Mouse (Mus musculus) thymus, postnatal 4 days (tissue): ENCODE data around the gene Trp53i13.
"Not testable (repeated sequence)": the region's sequence is repeated elsewhere in the genome, so short reads cannot be mapped to it uniquely, and the experiment has no call there.

Experiments
- DNase-seq: peaks from one replicate; pipeline ENCODE4 v3.0.0; 2021

Trp53i13 gene

GRCm38 (mm10) chr11:77515637-77516552 lies at the start of gene Trp53i13:
Gene Trp53i13 (minus strand): TSS chr11:77515980.
- peak; percentile 72 for DNase-seq

GRCm38 (mm10) chr11:77545261-77545660 lies 29.5 kb upstream of the Trp53i13 start:
- DNase-seq = no peak

- no peak for DNase-seq
These were observed 16.5 kb upstream of the Trp53i13 start for GRCm38 (mm10) chr11:77532202-77532846.

GRCm38 (mm10) chr11:77530862-77531261 lies 15.1 kb upstream of the Trp53i13 start:
- DNase-seq = no peak

- DNase-seq = no peak
These were observed 13.9 kb upstream of the Trp53i13 start for GRCm38 (mm10) chr11:77529644-77530043.

GRCm38 (mm10) chr11:77528420-77528819 lies 12.6 kb upstream of the Trp53i13 start:
- not testable (repeated sequence) for DNase-seq

GRCm38 (mm10) chr11:77525804-77526486 lies 10.2 kb upstream of the Trp53i13 start:
- DNase-seq = no peak

GRCm38 (mm10) chr11:77520601-77521529 lies 5.1 kb upstream of the Trp53i13 start:
- peak; percentile 75 for DNase-seq

- DNase-seq = peak; percentile 82
These were observed 3.3 kb upstream of the Trp53i13 start, which contains the start of gene Gm10392 for GRCm38 (mm10) chr11:77519043-77519442. Gene Gm10392 (minus strand): TSS chr11:77519198.

GRCm38 (mm10) chr11:77518051-77518798 lies 2.4 kb upstream of the Trp53i13 start:
- peak; percentile 69 for DNase-seq

GRCm38 (mm10) chr11:77516553-77517425 lies 1.0 kb upstream of the Trp53i13 start:
- peak; percentile 17 for DNase-seq

- DNase-seq = peak; percentile 82
These were observed 746 bp downstream of the Trp53i13 start, which contains the start of gene Abhd15 for GRCm38 (mm10) chr11:77514832-77515636. Gene Abhd15 (plus strand): TSS chr11:77515121.

GRCm38 (mm10) chr11:77514281-77514831 lies 1.4 kb downstream of the Trp53i13 start:
- DNase-seq = no peak

- DNase-seq = peak; percentile 26
These were observed 2.0 kb downstream of the Trp53i13 start for GRCm38 (mm10) chr11:77513811-77514170.

GRCm38 (mm10) chr11:77512891-77513810 lies 2.6 kb downstream of the Trp53i13 start:
- peak; percentile 95 for DNase-seq

- peak; percentile 4 for DNase-seq
These were observed 4.4 kb downstream of the Trp53i13 start for GRCm38 (mm10) chr11:77511336-77511735.

- DNase-seq = peak; percentile 94
These were observed 7.4 kb downstream of the Trp53i13 start for GRCm38 (mm10) chr11:77508068-77509021.
